Mouse (Mus musculus) liver, embryonic 15.5 days (tissue): ENCODE measurements around the gene Rad51. TPM values are rescaled to one million over a fixed set of nuclear protein-coding genes. Genes with fewer than 3 reads are reported as not detected.
A peak's percentile ranks its signal among the peaks of the same experiment; 100 is the strongest.

Experiments used
- ATAC-seq: fragments of 200-750 bp; cut with Nextera tagmentation; 2 replicates; pipeline ENCODE4 v1.8.0; 2017; ENCODE audit warnings: moderate number of reproducible peaks, mild to moderate bottlenecking, moderate library complexity; ENCODE audit not compliant: insufficient read depth
- H3K27ac ChIP-seq: fragments of 300-500 bp; sonication (generic); replicated peaks from 2 replicates; pipeline ENCODE4 v1.5.1; 2015; ENCODE audit warnings: mild to moderate bottlenecking, inconsistent platforms
- H3K27me3 ChIP-seq: fragments of 300-500 bp; sonication (generic); 2 replicates; pipeline ENCODE4 v1.6.1; 2015; ENCODE audit warnings: mild to moderate bottlenecking, inconsistent platforms
- H3K36me3 ChIP-seq: fragments of 300-500 bp; sonication (generic); replicated peaks from 2 replicates; pipeline ENCODE4 v1.6.1; 2015; ENCODE audit warnings: moderate library complexity, mild to moderate bottlenecking, inconsistent platforms
- H3K4me1 ChIP-seq: fragments of 300-500 bp; sonication (generic); replicated peaks from 2 replicates; pipeline ENCODE4 v1.6.1; 2015; ENCODE audit warnings: inconsistent platforms
- H3K4me2 ChIP-seq: fragments of 300-500 bp; sonication (generic); 2 replicates; pipeline ENCODE4 v1.6.1; 2015; ENCODE audit warnings: moderate library complexity, mild to moderate bottlenecking, inconsistent platforms
- H3K4me3 ChIP-seq: fragments of 300-500 bp; sonication (generic); replicated peaks from 2 replicates; pipeline ENCODE4 v1.5.1; 2015; ENCODE audit warnings: mild to moderate bottlenecking, inconsistent platforms
- H3K9ac ChIP-seq: fragments of 300-500 bp; sonication (generic); 2 replicates; pipeline ENCODE4 v1.6.1; 2015; ENCODE audit warnings: moderate library complexity, mild to moderate bottlenecking, inconsistent platforms
- H3K9me3 ChIP-seq: fragments of 300-500 bp; sonication (generic); replicated peaks from 2 replicates; pipeline ENCODE4 v1.6.1; 2016; ENCODE audit warnings: inconsistent platforms
- WGBS: fragments of 180-500 bp; shearing (Covaris S2); methylation state at CpG from one replicate; pipeline ENCODE4 v1.1.7; 2015; ENCODE audit warnings: mixed read lengths; ENCODE audit not compliant: insufficient replicate concordance; 5-methylcytosine and 5-hydroxymethylcytosine counted together
- polyA plus RNA-seq: library from polyadenylated mRNA; unstranded; fragments of >200 nt; fragmentation: Nextera tagmentation; extraction: Ambion mirVana; gene quantifications from 2 replicates; pipeline ENCODE4 v1.2.1, GENCODE M21; 2015

Rad51 gene
- 30.4 and 36.9 TPM in 2 replicates for polyA plus RNA-seq

DNA sequence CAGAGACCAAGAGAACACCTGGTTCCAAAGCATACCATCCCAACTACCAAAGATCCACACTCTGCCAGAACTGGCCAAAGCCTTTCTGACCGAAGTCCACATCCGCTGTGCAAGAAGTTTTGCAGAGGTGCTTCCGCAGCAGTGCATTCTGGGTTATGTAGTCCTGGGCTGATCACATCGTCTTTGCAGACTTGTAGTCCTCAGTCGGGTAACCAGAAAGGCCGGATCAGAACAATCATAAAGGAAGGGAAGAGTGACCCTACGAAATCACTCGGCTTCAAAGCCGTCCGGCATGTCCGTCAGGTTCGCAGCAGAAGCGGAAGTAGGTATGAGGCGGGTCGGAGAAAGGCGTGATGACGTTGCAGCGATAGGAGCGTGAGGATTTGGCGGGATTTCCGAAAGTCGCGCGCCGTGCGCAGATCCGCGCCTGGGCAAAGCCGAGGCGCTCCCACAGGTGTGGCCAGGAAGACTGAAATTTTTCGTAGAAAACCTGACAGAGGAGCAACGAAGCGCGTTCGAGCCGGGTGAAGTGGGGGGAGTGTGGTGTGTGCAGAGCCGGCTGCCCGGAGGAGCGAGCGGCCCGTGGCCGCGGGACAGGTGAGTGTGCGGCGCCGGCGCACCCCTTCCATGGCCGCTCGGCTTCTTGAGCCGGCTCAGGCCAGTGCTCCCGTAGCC lies at the start of gene Rad51:
Gene Rad51 (plus strand): TSS at position 356 of the 675 bp plus-strand sequence.
- Histone ChIP-seq H3K36me3 (peaks cover 50% of the 10 kb centered on the region), H3K27me3 (no peaks in the 10 kb centered on the region), H3K4me2 (peak within 1 kb of the TSS; percentile 83), H3K27ac (peak within 1 kb of the TSS; percentile 92), H3K4me3 (peak within 1 kb of the TSS; percentile 93), H3K9me3 (no peaks in the 10 kb centered on the region), H3K4me1 (peaks cover 31% of the 10 kb centered on the region), H3K9ac (peak within 1 kb of the TSS; percentile 86)
- ATAC-seq: peak; percentile 94
- WGBS: under 1% methylated on average over 51 of the region's 51 CpGs

DNA sequence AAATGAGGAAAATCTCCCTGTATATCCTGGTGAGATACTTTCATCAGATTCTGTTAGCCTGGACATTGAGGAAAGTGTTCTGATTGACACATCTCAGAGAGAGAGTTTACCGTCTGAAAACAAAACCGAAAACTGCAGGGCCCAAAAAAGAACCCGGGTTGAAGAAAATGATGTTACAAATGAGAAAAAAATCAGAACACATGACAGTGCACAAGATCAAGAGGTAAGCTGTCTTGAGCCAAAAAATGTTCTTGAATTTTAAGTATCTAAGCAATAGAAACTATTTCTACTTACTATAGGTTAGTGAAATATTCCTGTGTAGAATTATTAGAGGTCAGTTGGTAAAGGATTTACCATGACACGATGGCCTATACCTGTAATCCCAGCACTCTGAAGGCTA lies 40.2 kb upstream of the Rad51 start:
- ATAC-seq: no peak
- Histone ChIP-seq H3K36me3 (peaks cover 88% of the 10 kb centered on the region), H3K9ac (no peak overlapping the region), H3K4me1 (no peaks in the 10 kb centered on the region), H3K27ac (no peak overlapping the region), H3K4me3 (no peak overlapping the region), H3K4me2 (no peak overlapping the region), H3K27me3 (no peaks in the 10 kb centered on the region), H3K9me3 (no peaks in the 10 kb centered on the region)
- WGBS: 91% methylated on average over 4 of the region's 4 CpGs

GRCm38 (mm10) chr2:119086156-119086555 lies 26.4 kb upstream of the Rad51 start:
- ATAC-seq: no peak
- Histone ChIP-seq H3K36me3 (peaks cover 82% of the 10 kb centered on the region), H3K9me3 (no peaks in the 10 kb centered on the region), H3K27me3 (no peaks in the 10 kb centered on the region), H3K4me1 (no peaks in the 10 kb centered on the region), H3K4me3 (no peak overlapping the region), H3K4me2 (no peak overlapping the region), H3K27ac (no peak overlapping the region), H3K9ac (no peak overlapping the region)
- WGBS: 88% methylated on average over 2 of the region's 2 CpGs

DNA sequence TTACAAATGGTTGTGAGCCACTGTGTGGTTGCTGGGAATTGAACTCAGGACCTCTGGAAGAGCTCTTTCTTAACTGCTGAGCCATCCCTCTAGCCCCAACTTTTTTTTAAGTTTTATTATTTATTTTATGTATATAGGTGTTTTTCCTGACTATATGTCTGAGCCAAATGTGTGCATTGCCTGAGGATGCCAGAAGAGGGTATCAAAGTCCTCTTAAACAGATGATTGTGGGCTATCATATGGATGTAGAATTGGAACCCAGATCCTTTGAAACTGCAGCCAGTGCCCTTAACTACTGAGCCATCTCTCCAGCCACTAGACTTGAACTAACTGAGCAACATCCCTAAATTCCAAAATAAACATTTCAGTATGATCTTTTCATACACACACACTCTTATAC lies 11.0 kb upstream of the Rad51 start:
- Histone ChIP-seq H3K9ac (no peak overlapping the region), H3K9me3 (no peaks in the 10 kb centered on the region), H3K36me3 (peaks cover 77% of the 10 kb centered on the region), H3K4me2 (no peak overlapping the region), H3K4me3 (no peak overlapping the region), H3K27me3 (no peaks in the 10 kb centered on the region), H3K4me1 (no peaks in the 10 kb centered on the region), H3K27ac (no peak overlapping the region)
- ATAC-seq: no peak

GRCm38 (mm10) chr2:119106583-119106982 lies 6.0 kb upstream of the Rad51 start:
- H3K27ac ChIP-seq: no peak overlapping the region
- H3K4me2 ChIP-seq: no peak overlapping the region
- H3K4me3 ChIP-seq: no peak overlapping the region
- H3K36me3 ChIP-seq: peaks cover 67% of the 10 kb centered on the region
- no peaks in the 10 kb centered on the region for H3K27me3 ChIP-seq
- H3K4me1 ChIP-seq: peaks cover 2% of the 10 kb centered on the region
- H3K9ac ChIP-seq: no peak overlapping the region
- no peaks in the 10 kb centered on the region for H3K9me3 ChIP-seq
- WGBS: 80% methylated on average over 5 of the region's 5 CpGs
- ATAC-seq: no peak

- H3K27ac ChIP-seq: no peak overlapping the region
- H3K27me3 ChIP-seq: no peaks in the 10 kb centered on the region
- H3K36me3 ChIP-seq: peaks cover 48% of the 10 kb centered on the region
- H3K4me1 ChIP-seq: peaks cover 10% of the 10 kb centered on the region
- 58% methylated on average over 4 of the region's 4 CpGs for WGBS
- no peak overlapping the region for H3K9ac ChIP-seq
- no peak for ATAC-seq
- no peak overlapping the region for H3K4me2 ChIP-seq
- H3K4me3 ChIP-seq: no peak overlapping the region
- no peaks in the 10 kb centered on the region for H3K9me3 ChIP-seq
Observed at GRCm38 (mm10) chr2:119108554-119108953, 4.0 kb upstream of the Rad51 start.

GRCm38 (mm10) chr2:119111060-119111459 lies 1.5 kb upstream of the Rad51 start:
- WGBS: 79% methylated on average over 3 of the region's 3 CpGs
- Histone ChIP-seq H3K9ac (no peak overlapping the region), H3K36me3 (peaks cover 47% of the 10 kb centered on the region), H3K4me2 (peak overlapping the region; percentile 83; the same call in 1 of the 2 replicates), H3K4me3 (peak overlapping the region; percentile 93; the same call in 1 of the 2 replicates), H3K27ac (no peak overlapping the region), H3K9me3 (no peaks in the 10 kb centered on the region), H3K27me3 (no peaks in the 10 kb centered on the region), H3K4me1 (peaks cover 31% of the 10 kb centered on the region)
- no peak for ATAC-seq

DNA sequence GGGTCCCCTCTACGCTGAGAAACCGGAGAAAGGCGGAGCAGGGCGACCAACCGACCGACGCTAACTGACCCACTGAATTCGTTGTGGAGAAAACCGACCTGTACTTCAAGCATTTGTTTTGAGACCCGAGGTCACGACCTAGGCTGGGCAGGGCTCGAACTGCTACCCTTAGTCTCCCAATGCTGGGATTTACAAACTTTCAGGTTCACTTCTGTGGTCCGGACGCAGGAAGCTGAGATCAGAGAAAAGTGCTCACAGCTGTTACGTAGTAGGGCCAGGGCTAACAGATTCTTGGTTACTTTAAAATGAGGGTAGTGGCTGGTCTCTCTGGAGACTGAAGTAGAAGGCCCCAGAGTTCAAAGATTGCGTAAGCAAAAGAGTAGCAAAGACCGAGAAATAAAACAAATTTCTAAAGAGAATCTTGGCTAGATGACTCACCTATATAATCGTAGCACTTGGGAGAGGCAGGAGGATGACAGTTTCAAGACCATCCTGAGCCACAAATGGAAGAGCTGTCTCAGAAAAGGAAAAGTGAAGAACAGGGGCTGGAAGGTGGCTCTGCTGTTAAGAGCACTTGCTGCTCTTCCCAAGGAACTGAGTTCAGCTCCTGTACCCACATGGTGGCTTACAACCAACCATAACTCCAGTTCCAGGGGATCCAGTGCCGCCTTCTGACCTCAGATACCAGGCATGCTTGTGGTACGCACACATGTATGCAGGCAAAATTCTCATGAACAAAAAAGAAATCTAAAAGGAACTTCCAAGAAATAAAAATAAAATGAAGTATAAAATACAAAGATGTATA lies 730 bp downstream of the Rad51 start:
- peak overlapping the region; percentile 93 for H3K4me3 ChIP-seq
- H3K36me3 ChIP-seq: peaks cover 51% of the 10 kb centered on the region
- WGBS: 6% methylated on average over 20 of the region's 20 CpGs
- peak overlapping the region; percentile 83 for H3K4me2 ChIP-seq
- H3K9ac ChIP-seq: peak overlapping the region; percentile 86
- ATAC-seq: peak; percentile 12; the same call in 1 of the 2 replicates
- no peaks in the 10 kb centered on the region for H3K27me3 ChIP-seq
- no peaks in the 10 kb centered on the region for H3K9me3 ChIP-seq
- peak overlapping the region; percentile 92 for H3K27ac ChIP-seq
- H3K4me1 ChIP-seq: peaks cover 31% of the 10 kb centered on the region

DNA sequence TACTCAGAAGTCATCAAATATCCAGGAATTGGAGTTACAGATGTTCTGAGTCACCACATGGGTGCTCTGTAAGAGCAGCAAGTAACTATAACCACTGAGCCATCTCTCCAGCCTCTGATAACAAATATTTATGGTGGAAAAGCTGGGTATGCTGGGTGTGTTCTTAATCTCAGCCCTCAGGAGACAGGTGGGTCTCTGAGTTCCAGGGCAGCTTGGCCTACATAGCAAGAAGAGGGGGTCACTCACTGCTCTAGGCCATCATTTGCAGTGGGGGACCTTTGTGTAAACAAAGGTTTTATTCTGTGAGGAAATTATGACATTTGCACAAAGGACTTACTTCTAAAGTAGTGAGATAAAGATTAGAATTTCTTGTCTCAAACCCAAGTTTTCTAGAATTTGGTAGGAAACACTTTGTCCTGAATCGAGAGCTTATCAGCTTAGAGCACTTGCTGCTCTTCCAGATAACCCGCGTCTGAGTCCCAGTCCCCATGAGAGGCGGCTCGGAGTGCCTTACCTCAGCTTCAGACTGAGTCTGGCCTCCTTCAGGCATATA lies 23.8 kb downstream of the Rad51 start:
- no peaks in the 10 kb centered on the region for H3K27me3 ChIP-seq
- peak; percentile 98 for ATAC-seq
- WGBS: 25% methylated on average over 5 of the region's 5 CpGs
- peak overlapping the region; percentile 55 for H3K4me2 ChIP-seq
- 0 out of 2 replicates have a peak overlapping the region, but pooled peaks have one; percentile 1 for H3K9ac ChIP-seq
- 0 out of 2 replicates have a peak overlapping the region, but pooled peaks have one; percentile 1 for H3K4me3 ChIP-seq
- H3K36me3 ChIP-seq: peaks cover 96% of the 10 kb centered on the region
- H3K4me1 ChIP-seq: peaks cover 31% of the 10 kb centered on the region
- H3K27ac ChIP-seq: peak overlapping the region; percentile 95
- no peaks in the 10 kb centered on the region for H3K9me3 ChIP-seq

DNA sequence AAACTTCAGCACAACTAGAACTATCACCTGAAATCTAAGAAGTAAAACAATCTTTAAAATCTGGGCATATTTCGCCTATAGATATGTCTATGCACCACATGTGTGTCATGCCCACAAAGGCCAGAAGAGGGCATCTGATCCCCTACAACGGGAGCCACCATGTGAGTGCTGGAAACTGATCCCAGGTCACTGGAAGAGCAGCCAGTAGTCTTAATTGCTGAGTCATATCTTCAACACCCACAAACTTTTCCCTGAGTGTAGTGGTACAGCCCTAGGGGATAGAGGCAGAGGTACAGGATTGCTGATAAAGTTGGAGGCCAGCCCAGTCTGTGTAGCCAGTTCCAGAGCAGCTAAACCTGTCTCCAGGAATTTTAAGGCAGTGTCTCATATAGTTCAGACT lies 32.6 kb downstream of the Rad51 start:
- Histone ChIP-seq H3K27me3 (no peaks in the 10 kb centered on the region), H3K9ac (no peak overlapping the region), H3K27ac (no peak overlapping the region; the same call in 1 of the 2 replicates), H3K4me3 (no peak overlapping the region), H3K36me3 (peaks cover 99% of the 10 kb centered on the region), H3K4me1 (no peaks in the 10 kb centered on the region), H3K9me3 (0 out of 2 replicates have a peak, but pooled peaks cover 3% of the 10 kb centered on the region), H3K4me2 (no peak overlapping the region)
- ATAC-seq: peak; percentile 60
- 84% methylated on average over 2 of the region's 2 CpGs for WGBS

GRCm38 (mm10) chr2:119146435-119146834 lies 33.8 kb downstream of the Rad51 start:
- no peak for ATAC-seq
- no peaks in the 10 kb centered on the region for H3K4me1 ChIP-seq
- no peaks in the 10 kb centered on the region for H3K27me3 ChIP-seq
- 0 out of 2 replicates have a peak, but pooled peaks cover 3% of the 10 kb centered on the region for H3K9me3 ChIP-seq
- H3K27ac ChIP-seq: no peak overlapping the region
- peaks cover 99% of the 10 kb centered on the region for H3K36me3 ChIP-seq
- H3K4me3 ChIP-seq: no peak overlapping the region
- no peak overlapping the region for H3K9ac ChIP-seq
- H3K4me2 ChIP-seq: no peak overlapping the region
- WGBS: 80% methylated on average over 6 of the region's 6 CpGs
